Mouse (Mus musculus): ENCODE data around the gene Ranbp9. TPM values are rescaled to one million over a fixed set of nuclear protein-coding genes. Genes with fewer than 3 reads are reported as not detected.
"Not testable (repeated sequence)": the region's sequence is repeated elsewhere in the genome, so short reads cannot be mapped to it uniquely, and the experiment has no call there.

Gene Ranbp9
- total RNA-seq, 2 experiments from 2014 or later: 98.7 to 100.0 TPM

DNA sequence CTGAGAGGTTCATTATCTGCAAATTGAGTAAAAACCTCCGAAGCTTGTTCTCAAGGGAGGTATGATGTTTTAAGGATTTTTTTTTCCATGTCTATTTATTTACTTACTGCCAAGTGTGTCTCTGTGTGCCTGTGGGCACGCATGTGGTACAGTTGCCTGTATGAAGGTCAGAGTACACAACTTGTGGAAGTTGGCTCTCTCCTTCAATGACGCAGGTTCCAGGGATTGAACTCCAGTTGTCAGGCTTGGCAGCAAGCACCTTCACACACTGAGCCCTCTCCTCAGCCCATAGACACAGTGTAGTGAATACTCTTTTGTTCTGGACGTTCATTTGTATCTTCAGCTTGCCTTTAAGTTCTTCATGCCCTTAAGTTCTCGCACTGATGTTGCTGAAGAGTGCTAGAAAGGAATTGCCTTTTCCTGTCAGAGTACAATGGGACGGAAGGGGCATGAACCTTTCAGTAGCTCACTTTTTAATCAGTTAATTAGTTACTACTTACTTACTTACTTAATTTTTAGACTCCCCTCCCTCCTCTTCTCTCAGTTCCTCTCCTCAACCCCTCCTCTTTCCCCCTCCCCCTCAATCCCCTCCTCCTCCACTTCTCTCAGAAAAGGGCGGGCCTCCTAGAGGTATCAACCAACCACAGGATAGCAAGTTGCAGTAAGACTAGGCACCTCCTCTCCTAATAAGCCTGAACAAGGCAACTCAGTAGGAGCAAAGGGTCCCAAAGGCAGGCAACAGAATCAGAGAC is 18.8 kb upstream of the Ranbp9 start:
- intact Hi-C loops (cut with DNase I): no loop called here
- DNase-seq (ENCODE audit: low spot score in 2 of 2): no peak

DNA sequence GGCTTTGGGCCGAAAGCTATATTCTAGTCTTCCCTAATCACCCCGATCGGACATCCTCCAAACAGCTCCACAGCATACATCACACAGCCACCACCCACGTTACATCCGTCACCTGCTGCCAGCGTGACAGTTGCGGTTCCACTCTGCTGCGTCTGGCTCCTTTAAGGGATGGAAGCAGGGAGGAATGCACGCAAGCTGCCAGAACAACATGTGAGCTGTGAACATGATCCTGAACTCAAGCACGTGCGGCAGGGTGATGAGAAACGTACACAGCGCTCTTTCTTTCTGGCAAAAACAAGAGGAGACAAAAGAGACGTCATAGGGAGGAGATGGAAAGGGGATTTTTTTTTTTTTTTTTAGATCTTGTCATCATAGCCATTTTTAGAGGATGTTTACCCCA is 17.8 kb upstream of the Ranbp9 start:
- intact Hi-C loops (cut with DNase I): no loop called here

DNA sequence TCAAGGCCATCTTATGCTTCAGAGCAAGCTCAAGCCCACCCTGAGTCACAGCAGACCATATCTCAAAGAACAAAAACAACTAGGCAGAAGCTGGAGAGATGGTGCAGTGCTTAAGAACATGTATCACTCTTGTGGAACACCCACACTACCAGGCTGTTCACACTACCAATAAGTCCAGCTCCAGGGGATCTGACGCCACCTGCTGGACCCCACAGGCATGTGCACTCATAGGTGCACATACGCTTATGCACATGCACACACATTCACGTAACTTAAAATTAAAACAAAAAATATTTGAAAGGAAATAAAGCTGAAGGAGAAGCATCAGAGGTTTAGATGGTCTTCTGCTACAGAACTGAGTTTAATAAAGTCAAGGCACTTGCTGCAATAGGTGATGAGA is 16.7 kb upstream of the Ranbp9 start:
- no peak for DNase-seq (ENCODE audit: low spot score in 2 of 2)
- intact Hi-C loops (cut with DNase I): no loop called here

More for the DNA sequence above, 17.8 kb upstream of the Ranbp9 start:
- peak; percentile 65 to 81 for DNase-seq (ENCODE audit: low spot score in 2 of 2)

DNA sequence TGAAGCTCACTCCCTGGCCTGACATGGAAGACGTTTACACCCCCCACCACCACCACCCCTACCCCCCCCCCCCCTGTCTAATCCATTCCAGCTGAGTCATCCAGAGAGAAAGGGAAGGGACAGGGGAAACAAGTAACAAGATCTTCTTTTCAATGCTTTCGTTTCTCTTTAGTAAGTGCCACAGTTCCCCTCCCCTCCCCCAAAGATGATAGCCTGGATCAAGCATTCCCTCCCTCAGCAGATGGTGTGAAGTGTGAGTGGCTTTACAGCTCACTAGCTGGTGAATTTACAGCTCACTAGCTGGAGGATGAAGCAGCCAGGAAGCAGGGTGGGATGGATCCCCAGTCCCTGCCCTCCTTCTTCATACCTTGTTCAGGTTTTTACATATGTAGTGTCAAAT is 15.6 kb upstream of the Ranbp9 start:
- DNase-seq (ENCODE audit: low spot score in 2 of 2): peak in 1 of 2 experiments; percentile 31
- intact Hi-C loops (cut with DNase I): no loop called here

DNA sequence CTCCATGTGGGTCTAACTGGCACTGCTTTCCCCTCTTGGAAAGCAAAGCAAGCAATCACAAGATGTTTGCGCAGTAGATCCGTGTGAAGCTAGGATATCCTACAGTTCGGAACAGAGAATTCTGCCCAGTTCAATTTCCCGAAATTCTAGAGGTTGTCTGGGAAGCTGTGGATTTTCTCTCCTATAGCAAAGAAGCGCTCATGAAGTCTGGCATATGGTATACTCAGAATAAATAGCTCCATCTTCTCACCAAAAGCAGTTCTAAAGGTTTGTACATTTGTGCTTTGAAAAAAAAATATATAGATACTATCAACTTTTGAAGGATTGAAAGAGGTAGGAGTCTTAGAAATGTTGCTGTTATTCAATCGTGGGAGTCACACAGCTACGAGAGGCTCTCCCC is 14.6 kb upstream of the Ranbp9 start:
- peak in 1 of 2 experiments; percentile 74 for DNase-seq (ENCODE audit: low spot score in 2 of 2)
- intact Hi-C loops (cut with DNase I): loop anchor here (1.0 kb wide), 1 partner anchor 35 kb away; no protein-coding TSS in a partner anchor

DNA sequence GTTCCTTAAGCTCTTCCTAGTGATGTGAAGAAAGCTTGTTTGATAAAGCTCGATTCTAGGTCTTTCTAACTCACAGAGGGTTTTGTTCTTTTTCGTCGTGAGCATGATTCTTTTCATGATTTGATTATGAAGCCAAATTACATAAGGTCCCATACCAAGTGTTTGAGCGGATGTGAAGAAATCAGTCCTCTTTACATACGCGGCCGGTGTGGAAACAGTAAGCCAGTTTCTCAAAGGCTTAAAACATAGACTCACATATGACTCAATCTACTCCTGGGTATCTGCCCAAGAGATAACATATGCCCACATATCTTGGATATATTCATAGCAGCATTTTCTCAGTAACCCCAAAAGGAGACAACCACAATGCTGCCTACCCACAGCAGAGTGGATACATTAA is 12.6 kb upstream of the Ranbp9 start:
- DNase-seq (ENCODE audit: low spot score in 2 of 2): peak in 1 of 2 experiments; percentile 55
- intact Hi-C loops (cut with DNase I): no loop called here

DNA sequence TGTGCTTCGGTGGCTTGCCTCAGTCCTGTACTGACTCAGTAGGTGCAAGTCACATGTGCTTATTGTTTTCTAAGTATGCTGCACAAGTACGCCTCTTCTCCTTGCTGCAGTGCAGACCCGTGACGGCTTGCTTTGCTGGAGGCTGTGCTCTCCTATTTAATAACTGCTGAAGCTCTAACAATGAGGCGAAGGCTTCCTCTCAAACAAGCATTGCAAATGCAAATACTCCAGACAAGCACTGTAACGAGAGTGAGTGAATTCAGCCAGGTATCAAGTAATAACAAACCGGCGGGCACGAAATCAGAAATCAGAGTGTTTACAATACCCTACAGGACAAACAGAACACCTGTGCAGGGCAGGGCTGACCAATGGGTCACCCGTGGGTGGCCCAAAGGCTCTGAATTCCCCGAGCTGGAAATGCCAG is 12.0 kb upstream of the Ranbp9 start:
- intact Hi-C loops (cut with DNase I): no loop called here
- peak in 1 of 2 experiments; percentile 55 for DNase-seq (ENCODE audit: low spot score in 2 of 2)

DNA sequence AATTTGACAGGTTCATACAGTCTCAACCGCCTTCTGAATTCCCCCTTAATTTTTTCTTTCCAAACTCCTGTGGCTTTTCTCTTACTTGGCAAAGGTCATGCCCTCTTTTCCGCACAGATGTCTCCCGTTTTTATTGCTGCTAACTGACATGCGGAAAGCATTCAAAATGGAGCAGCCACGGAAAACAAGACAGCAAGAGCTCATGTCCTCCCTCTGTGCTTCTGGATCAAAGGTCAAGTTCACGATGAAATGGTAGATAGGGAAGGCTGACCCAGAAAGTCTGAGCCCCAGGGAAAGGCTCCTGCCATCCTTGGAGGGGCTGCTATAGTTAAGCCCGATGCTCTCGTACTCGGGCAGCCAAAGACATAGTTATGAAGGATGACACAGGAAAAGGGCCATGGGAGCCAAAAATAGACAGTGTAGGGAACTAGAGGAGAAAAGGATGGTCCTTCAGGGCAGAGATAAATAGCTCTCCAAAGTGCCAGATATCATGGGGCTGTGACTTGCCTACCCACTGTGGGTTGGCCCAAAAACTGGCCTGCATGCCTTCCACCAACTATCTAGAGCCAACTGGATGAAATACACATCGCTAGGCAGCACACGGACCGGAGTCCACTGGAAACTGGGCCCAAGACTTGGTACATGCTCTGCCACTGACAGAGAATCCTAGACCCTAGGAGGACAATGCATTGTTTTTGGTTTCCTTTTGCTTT is 5.6 kb upstream of the Ranbp9 start:
- intact Hi-C loops (cut with DNase I): no loop called here
- DNase-seq (ENCODE audit: low spot score in 2 of 2): no peak

DNA sequence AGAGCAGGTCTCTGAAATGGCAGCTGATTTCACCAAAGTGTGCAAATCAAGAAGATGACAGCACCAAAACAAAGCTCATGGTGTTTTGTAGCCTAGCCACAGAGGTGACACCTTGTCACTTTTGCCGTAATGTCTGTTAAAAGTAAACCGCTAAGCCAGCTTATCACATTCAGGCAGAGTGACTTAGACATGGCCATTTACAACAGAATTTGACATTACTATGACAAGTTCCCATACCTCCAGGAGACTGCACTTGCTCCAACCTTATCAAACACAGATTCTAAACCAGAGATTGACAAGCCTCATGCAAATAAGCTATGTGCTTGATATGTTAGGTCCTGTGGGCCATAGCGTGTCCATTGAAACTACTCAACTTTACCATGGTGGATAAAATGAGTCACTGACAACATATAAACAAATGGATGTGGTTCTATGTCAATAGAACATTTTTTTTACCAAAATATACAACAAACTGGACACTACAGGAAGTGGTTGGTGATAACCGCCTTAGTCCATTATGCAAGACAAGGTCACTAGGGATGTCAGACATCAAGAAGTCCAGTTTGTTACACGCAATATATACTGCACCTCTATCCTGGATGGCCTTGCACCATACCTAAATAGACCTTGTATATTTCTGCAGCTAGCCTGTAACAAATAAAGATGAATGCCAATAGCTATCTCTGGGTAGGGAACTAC is 4.3 kb upstream of the Ranbp9 start:
- DNase-seq (ENCODE audit: low spot score in 2 of 2): no peak
- intact Hi-C loops (cut with DNase I): no loop called here

DNA sequence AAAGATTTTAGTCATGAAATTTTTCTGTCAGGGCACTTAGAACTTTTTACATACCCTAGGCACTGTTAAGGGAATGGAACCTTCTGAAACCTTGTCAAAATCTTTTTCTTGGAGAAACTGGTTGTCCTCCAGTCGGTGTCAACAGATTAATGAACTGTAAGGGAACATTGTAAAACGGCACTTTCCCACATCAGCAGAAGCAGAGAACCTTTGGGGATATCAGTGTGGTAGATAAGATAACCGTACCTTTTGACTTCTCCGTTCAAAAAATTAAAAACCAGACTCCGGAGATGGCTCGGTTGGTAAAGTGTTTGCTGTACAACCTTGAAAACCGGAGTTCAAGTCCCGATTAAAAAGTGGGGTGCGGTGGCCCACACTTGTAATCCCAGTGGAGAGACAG is 1.7 kb upstream of the Ranbp9 start:
- intact Hi-C loops (cut with DNase I): loop anchor here (5.0 kb wide), 1 partner anchor 65 kb away; no protein-coding TSS in a partner anchor
- no peak for DNase-seq (ENCODE audit: low spot score in 2 of 2)

DNA sequence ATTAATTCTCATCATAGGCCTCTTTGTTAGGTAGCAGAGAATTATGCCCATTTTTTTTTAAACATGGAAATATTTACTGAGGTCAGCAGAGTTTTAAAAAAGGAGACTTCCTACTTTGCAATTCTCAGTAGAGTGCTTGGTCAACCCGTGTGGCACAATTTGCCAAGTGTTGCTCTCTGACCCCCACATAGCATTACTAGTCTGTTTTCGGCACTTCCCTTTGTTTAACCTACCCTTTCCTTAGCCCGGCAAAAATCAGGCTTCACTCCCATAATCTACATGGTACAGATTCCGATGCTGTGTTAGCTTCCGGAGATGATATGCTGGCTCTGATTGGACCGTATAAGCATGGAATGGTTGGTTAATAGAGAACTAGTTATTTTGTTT is 770 bp upstream of the Ranbp9 start:
- DNase-seq (ENCODE audit: low spot score in 2 of 2): no peak
- intact Hi-C loops (cut with DNase I): loop anchor here (5.0 kb wide), 1 partner anchor 65 kb away; no protein-coding TSS in a partner anchor

DNA sequence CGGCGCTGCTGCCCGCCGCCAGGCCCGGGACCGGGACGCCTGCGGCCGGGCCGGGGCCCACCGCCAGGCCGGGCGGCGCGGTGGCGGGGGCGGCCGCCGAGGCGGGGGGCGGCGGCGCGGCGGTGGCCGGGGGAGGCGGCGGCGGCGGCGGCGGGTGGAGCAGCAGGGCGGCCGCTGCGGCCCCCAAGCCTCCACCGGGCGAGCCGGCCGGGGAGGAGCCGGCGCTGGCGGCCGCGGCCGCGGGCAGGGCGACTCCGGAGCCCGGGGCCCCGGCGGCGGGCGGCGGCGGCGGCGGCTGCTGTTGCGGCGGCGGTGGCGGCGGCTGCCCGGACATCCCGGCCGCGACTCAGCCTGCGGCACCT is 506 bp downstream of the Ranbp9 start:
- no peak for DNase-seq (ENCODE audit: low spot score in 2 of 2)
- intact Hi-C loops (cut with DNase I): loop anchor here (1.0 to 5.0 kb wide), 2 partner anchors 50 to 67 kb away; no protein-coding TSS in a partner anchor

DNA sequence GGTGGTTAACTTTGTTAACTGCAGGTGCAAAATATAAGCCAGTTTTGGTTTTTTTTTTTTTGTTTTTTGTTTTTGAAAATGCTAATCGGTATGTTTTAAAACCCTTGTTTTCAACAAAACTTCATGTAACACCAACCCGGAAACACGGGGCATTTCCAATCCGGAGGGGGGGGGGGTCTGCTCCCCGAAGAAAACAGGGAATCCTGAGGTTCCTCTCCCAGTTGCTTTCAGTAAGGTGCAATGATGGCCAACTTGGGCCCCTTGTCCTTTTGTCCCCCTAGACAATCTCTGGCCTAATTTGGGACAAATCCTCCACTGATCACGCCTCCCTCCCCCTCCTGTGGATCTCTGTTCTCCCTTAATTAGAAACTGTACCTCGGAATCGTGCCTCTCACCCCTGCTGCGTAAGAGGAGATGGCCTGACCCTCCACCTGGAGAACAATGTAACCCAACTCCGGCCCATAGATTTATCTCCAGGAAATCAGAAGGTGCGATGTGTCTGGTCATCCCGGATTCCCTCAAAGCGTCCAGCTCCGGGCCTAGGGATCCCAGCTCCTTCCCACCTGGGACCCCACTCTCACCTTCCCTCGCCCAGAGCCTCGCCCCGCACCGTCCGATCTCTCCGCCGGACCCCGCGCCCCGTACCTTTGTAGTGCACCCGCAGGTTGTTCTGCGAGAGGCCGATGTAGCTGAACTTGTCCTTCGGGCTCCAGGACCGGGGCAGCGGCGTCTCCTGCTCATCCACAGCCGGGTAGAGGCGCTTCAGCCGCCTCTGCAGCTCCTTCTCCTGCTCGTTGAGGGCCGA is 1.1 kb downstream of the Ranbp9 start:
- peak in 1 of 2 experiments; percentile 21 for DNase-seq (ENCODE audit: low spot score in 2 of 2)
- intact Hi-C loops (cut with DNase I): loop anchor here (1.0 to 5.0 kb wide), 2 partner anchors 50 to 67 kb away; no protein-coding TSS in a partner anchor

DNA sequence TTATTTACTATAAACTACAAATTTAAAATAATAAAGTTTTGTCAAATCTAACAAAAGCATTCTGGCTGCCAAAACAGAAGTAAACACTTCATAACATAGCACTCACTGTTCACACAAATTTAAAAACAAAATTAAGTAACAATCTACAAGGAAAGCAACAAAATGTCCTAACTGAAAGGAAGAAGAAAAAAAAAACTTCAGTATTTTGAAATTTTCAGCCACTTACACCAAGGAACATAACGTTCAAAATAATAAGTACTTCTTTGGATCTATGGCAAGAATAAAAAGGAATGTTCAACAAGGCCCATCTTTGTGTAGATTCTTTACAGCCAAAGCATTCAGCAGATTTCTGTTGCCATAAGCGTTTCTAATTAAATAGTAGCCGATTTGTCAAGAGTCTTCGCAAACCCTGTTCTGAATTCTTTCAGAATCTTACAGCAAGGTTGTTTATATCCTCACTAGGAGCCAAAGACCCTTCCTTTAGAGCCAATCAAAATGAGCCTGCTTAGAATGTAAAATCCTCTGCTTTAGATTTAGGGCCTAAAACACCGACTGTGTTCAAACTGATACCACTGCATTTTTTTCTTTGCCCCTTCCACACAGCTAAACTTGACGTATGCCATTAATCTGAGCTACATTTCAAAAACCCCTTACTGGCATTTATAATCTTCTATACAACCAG is 1.9 kb downstream of the Ranbp9 start:
- no peak for DNase-seq (ENCODE audit: low spot score in 2 of 2)
- intact Hi-C loops (cut with DNase I): no loop called here

DNA sequence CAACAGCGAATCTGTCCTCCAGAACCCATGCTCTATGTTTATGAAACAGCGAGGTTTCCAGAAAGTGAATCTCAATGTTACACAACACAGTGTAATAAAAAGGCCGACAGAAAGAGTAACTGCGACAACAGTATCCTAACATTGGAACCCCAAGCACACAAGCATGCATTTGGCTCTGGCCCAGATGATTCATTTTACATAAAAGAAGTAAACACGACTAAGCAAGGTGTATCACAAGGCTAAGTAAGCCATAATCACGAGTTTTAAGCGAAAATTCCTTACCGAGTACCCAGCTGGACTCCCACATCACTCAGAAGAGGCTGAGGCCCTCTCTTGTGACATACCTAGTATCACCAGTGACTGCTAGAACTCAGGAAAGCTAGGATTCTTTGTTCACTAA is 2.5 kb downstream of the Ranbp9 start:
- intact Hi-C loops (cut with DNase I): no loop called here
- peak in 1 of 2 experiments; percentile 29 for DNase-seq (ENCODE audit: low spot score in 2 of 2)

DNA sequence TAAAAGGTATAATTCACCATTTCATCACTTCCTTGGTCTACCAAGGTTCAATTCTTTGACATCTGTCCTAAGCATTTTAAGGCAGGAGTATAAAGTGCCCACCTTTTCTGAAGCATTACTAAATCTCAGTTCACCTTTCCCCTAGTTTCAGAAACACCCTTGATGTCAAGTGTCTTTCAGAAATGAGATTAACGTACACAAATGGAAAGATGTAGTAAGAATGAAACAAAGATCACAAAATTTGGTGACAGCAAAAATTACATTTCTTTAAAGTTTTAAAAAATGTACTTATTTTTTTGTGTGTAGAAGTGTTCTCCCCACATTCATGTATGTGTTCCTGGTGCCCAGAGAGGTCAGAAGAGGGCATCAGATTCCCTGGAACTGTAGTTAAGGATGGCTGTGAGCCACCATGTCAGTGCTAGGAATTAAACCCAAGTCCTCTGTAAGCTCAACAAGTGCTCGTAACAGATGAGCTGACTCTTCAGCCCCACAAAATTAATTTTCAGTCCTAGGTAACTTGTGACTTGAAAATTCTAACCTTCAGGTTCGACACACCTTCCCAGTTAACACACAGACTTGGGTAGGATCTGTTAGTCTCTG is 3.9 kb downstream of the Ranbp9 start:
- intact Hi-C loops (cut with DNase I): no loop called here
- DNase-seq (ENCODE audit: low spot score in 2 of 2): no peak

DNA sequence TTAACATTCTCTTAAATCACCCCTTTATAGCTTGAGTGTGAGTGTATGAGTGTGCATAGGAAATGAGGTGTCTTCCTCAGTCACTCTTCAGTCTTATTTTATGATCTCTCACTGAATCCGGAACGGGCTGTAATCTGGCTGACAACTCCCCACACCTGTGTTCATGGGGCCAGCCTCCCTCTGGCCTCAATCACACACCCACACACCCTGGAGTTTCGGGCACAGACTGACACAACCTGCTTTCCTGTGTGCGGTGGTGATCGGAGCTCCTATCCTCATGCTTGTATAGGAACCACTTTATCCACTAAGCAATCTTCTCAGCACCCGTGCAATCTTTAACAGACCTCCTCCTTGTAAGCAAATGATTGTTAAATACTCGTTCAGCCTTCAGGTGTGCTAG is 4.9 kb downstream of the Ranbp9 start:
- no peak for DNase-seq (ENCODE audit: low spot score in 2 of 2)
- intact Hi-C loops (cut with DNase I): no loop called here

DNA sequence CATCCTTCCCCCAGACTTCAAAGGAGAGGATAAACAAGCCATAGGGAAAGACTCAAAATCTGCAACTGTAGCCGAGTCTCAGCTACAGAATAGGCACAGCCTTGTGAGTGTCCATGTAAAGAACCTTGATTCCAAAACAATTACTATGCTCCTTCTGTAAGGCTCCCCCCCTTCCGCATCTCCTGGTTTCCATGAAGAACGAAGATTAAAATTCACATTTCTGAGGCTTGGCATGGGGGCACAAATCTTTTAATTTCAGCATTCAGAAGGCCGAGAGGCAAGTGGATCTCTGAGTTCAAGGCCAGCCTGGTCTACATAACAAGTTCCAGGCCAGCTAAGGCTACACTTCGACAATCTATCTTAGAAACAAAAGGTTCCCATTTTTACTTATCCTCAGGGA is 6.4 kb downstream of the Ranbp9 start:
- no peak for DNase-seq (ENCODE audit: low spot score in 2 of 2)
- intact Hi-C loops (cut with DNase I): no loop called here

DNA sequence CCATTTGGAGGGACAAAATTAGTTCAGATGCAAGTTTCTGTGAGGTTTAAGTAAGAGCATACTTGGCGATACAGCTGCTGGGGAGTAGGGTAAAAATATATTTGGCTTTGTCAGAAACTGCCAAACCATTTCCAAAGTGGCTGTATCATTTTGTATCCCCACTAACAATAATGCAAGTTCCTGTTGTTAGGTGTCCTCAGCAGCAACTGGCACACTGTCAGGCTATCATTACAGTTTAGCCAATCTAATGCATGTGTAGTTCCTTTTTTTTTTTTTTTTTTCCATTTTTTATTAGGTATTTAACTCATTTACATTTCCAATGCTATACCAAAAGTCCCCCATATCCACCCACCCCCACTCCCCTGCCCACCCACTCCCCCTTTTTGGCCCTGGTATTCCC is 9.2 kb downstream of the Ranbp9 start:
- intact Hi-C loops (cut with DNase I); DNase-seq (ENCODE audit: low spot score in 2 of 2): not testable (repeated sequence)

Measured in left cerebral cortex, postnatal 25 days (tissue).